Mouse (Mus musculus): ENCODE results near the gene Fam207a. TPM values are rescaled to one million over a fixed set of nuclear protein-coding genes. Genes with fewer than 3 reads are reported as not detected.

The Fam207a gene
- polyA plus RNA-seq, 1 experiment from 2014 or later: 38.0 TPM

- Histone ChIP-seq H3K9ac (no peak overlapping the region), H3K36me3 (no peaks in the 10 kb centered on the region), H3K27ac (no peak overlapping the region), H3K27me3 (no peaks in the 10 kb centered on the region), H3K4me1 (no peaks in the 10 kb centered on the region), H3K9me3 (no peaks in the 10 kb centered on the region), H3K4me3 (no peak overlapping the region), H3K4me2 (no peak overlapping the region)
- ATAC-seq (ENCODE audit: borderline replicate concordance, extremely low read depth, low FRiP score, low TSS enrichment): no peak
- 76% methylated on average over 6 of the region's 6 CpGs for WGBS
Measured at GRCm38 (mm10) chr10:77528634-77529033, 13.0 kb upstream of the Fam207a start.

- 68% methylated on average over 2 of the region's 2 CpGs for WGBS
- H3K27ac ChIP-seq: no peak overlapping the region
- no peaks in the 10 kb centered on the region for H3K27me3 ChIP-seq
- no peaks in the 10 kb centered on the region for H3K9me3 ChIP-seq
- no peak overlapping the region for H3K4me2 ChIP-seq
- peaks cover 7% of the 10 kb centered on the region for H3K4me1 ChIP-seq
- H3K36me3 ChIP-seq: no peaks in the 10 kb centered on the region
- no peak overlapping the region for H3K4me3 ChIP-seq
- no peak for ATAC-seq (ENCODE audit: borderline replicate concordance, extremely low read depth, low FRiP score, low TSS enrichment)
- no peak overlapping the region for H3K9ac ChIP-seq
Measured at GRCm38 (mm10) chr10:77526488-77526887, 10.9 kb upstream of the Fam207a start.

- Histone ChIP-seq H3K4me3 (no peak overlapping the region), H3K4me1 (peaks cover 7% of the 10 kb centered on the region), H3K36me3 (no peaks in the 10 kb centered on the region), H3K27ac (no peak overlapping the region), H3K4me2 (no peak overlapping the region), H3K27me3 (no peaks in the 10 kb centered on the region), H3K9me3 (no peaks in the 10 kb centered on the region), H3K9ac (no peak overlapping the region)
- ATAC-seq (ENCODE audit: borderline replicate concordance, extremely low read depth, low FRiP score, low TSS enrichment): no peak
- WGBS: 62% methylated on average over 7 of the region's 7 CpGs
Measured at GRCm38 (mm10) chr10:77523321-77523720, 7.7 kb upstream of the Fam207a start.

GRCm38 (mm10) chr10:77522746-77523145 is 7.2 kb upstream of the Fam207a start:
- Histone ChIP-seq H3K9ac (no peak overlapping the region), H3K4me3 (0 out of 2 replicates have a peak overlapping the region, but pooled peaks have one; percentile 18), H3K4me1 (peaks cover 7% of the 10 kb centered on the region), H3K27me3 (no peaks in the 10 kb centered on the region), H3K9me3 (no peaks in the 10 kb centered on the region), H3K27ac (no peak overlapping the region), H3K4me2 (peak overlapping the region; percentile 53), H3K36me3 (no peaks in the 10 kb centered on the region)
- WGBS: 56% methylated on average over 12 of the region's 12 CpGs
- ATAC-seq (ENCODE audit: borderline replicate concordance, extremely low read depth, low FRiP score, low TSS enrichment): no peak

- Histone ChIP-seq H3K4me1 (peaks cover 7% of the 10 kb centered on the region), H3K36me3 (no peaks in the 10 kb centered on the region), H3K27me3 (no peaks in the 10 kb centered on the region), H3K27ac (no peak overlapping the region), H3K9ac (no peak overlapping the region), H3K9me3 (no peaks in the 10 kb centered on the region), H3K4me2 (peak overlapping the region; percentile 53), H3K4me3 (0 out of 2 replicates have a peak overlapping the region, but pooled peaks have one; percentile 18)
- WGBS: 15% methylated on average over 18 of the region's 18 CpGs
- no peak for ATAC-seq (ENCODE audit: borderline replicate concordance, extremely low read depth, low FRiP score, low TSS enrichment)
Measured at GRCm38 (mm10) chr10:77522021-77522731, 6.6 kb upstream of the Fam207a start.

- WGBS: 85% methylated on average over 5 of the region's 5 CpGs
- H3K4me1 ChIP-seq: peaks cover 17% of the 10 kb centered on the region
Measured at GRCm38 (mm10) chr10:77520497-77520896, 4.9 kb upstream of the Fam207a start.

GRCm38 (mm10) chr10:77519191-77519590 is 3.6 kb upstream of the Fam207a start:
- no peak overlapping the region for H3K27ac ChIP-seq
- ATAC-seq (ENCODE audit: borderline replicate concordance, extremely low read depth, low FRiP score, low TSS enrichment): no peak
- no peak overlapping the region for H3K4me2 ChIP-seq
- no peaks in the 10 kb centered on the region for H3K27me3 ChIP-seq
- 76% methylated on average over 3 of the region's 3 CpGs for WGBS
- no peak overlapping the region for H3K4me3 ChIP-seq
- no peaks in the 10 kb centered on the region for H3K36me3 ChIP-seq
- peaks cover 27% of the 10 kb centered on the region for H3K4me1 ChIP-seq
- H3K9me3 ChIP-seq: no peaks in the 10 kb centered on the region
- no peak overlapping the region for H3K9ac ChIP-seq

More at GRCm38 (mm10) chr10:77520497-77520896, 4.9 kb upstream of the Fam207a start:
- no peaks in the 10 kb centered on the region for H3K36me3 ChIP-seq
- no peak overlapping the region for H3K9ac ChIP-seq
- no peak overlapping the region for H3K27ac ChIP-seq
- no peak overlapping the region for H3K4me3 ChIP-seq
- H3K4me2 ChIP-seq: no peak overlapping the region
- no peaks in the 10 kb centered on the region for H3K9me3 ChIP-seq
- H3K27me3 ChIP-seq: no peaks in the 10 kb centered on the region
- no peak for ATAC-seq (ENCODE audit: borderline replicate concordance, extremely low read depth, low FRiP score, low TSS enrichment)

GRCm38 (mm10) chr10:77517801-77518200 is 2.2 kb upstream of the Fam207a start:
- 92% methylated on average over 5 of the region's 5 CpGs for WGBS
- Histone ChIP-seq H3K4me3 (no peak overlapping the region), H3K4me1 (peaks cover 27% of the 10 kb centered on the region), H3K27me3 (no peaks in the 10 kb centered on the region), H3K9ac (no peak overlapping the region), H3K27ac (no peak overlapping the region), H3K4me2 (no peak overlapping the region), H3K9me3 (no peaks in the 10 kb centered on the region), H3K36me3 (peaks cover 7% of the 10 kb centered on the region; the same call in 1 of the 2 replicates)
- ATAC-seq (ENCODE audit: borderline replicate concordance, extremely low read depth, low FRiP score, low TSS enrichment): no peak

- Histone ChIP-seq H3K9ac (peak overlapping the region; percentile 81; the same call in 1 of the 2 replicates), H3K9me3 (no peaks in the 10 kb centered on the region), H3K4me3 (no peak overlapping the region), H3K27me3 (no peaks in the 10 kb centered on the region), H3K36me3 (peaks cover 14% of the 10 kb centered on the region; the same call in 1 of the 2 replicates), H3K4me2 (peak overlapping the region; percentile 80), H3K4me1 (peaks cover 21% of the 10 kb centered on the region), H3K27ac (peak overlapping the region; percentile 72; the same call in 1 of the 2 replicates)
- ATAC-seq (ENCODE audit: borderline replicate concordance, extremely low read depth, low FRiP score, low TSS enrichment): no peak
- 21% methylated on average over 20 of the region's 20 CpGs for WGBS
Measured at GRCm38 (mm10) chr10:77517066-77517620, 1.6 kb upstream of the Fam207a start.

GRCm38 (mm10) chr10:77516379-77516951 is 880 bp upstream of the Fam207a start:
- no peaks in the 10 kb centered on the region for H3K27me3 ChIP-seq
- H3K4me2 ChIP-seq: peak overlapping the region; percentile 80
- peak overlapping the region; percentile 81 for H3K9ac ChIP-seq
- no peaks in the 10 kb centered on the region for H3K9me3 ChIP-seq
- H3K4me1 ChIP-seq: peaks cover 20% of the 10 kb centered on the region
- 31% methylated on average over 14 of the region's 14 CpGs for WGBS
- H3K36me3 ChIP-seq: peaks cover 20% of the 10 kb centered on the region; the same call in 1 of the 2 replicates
- H3K27ac ChIP-seq: peak overlapping the region; percentile 72
- ATAC-seq (ENCODE audit: borderline replicate concordance, extremely low read depth, low FRiP score, low TSS enrichment): no peak
- peak overlapping the region; percentile 81 for H3K4me3 ChIP-seq

GRCm38 (mm10) chr10:77510225-77510982 is 5.2 kb downstream of the Fam207a start:
- Histone ChIP-seq H3K9ac (no peak overlapping the region), H3K9me3 (no peaks in the 10 kb centered on the region), H3K4me3 (no peak overlapping the region), H3K36me3 (peaks cover 47% of the 10 kb centered on the region; the same call in 1 of the 2 replicates), H3K4me1 (peaks cover 35% of the 10 kb centered on the region), H3K4me2 (no peak overlapping the region), H3K27ac (peak overlapping the region; percentile 31; the same call in 1 of the 2 replicates), H3K27me3 (no peaks in the 10 kb centered on the region)
- WGBS: 76% methylated on average over 15 of the region's 15 CpGs
- no peak; the same call in 1 of the 2 replicates for ATAC-seq (ENCODE audit: borderline replicate concordance, extremely low read depth, low FRiP score, low TSS enrichment)

Measured in lung, embryonic 15.5 days (tissue).